Mouse (Mus musculus): ENCODE data around the gene Neurl4.
A peak's percentile ranks its signal among the peaks of the same experiment; 100 is the strongest.
"Not testable (repeated sequence)": the region's sequence is repeated elsewhere in the genome, so short reads cannot be mapped to it uniquely, and the experiment has no call there.

The Neurl4 gene

GRCm38 (mm10) chr11:69929712-69930111 is 28.8 kb downstream of the Neurl4 start:
- Histone ChIP-seq H3K4me1 (replicated peaks; ENCODE audit: low read depth, low read length) (peaks cover 13% of the 10 kb centered on the region), H3K27me3 (ENCODE audit: insufficient read depth, low read length) (peaks cover 5% of the 10 kb centered on the region), H3K9me3 (ENCODE audit: low read length) (no peaks in the 10 kb centered on the region), H3K4me3 (replicated peaks; ENCODE audit: low read length) (no peak overlapping the region), H3K36me3 (ENCODE audit: insufficient read depth, low read length) (no peaks in the 10 kb centered on the region)
- TF ChIP-seq POU5F1 (IDR thresholded peaks at IDR 0.05; ENCODE audit: borderline replicate concordance, low read length) (no peak), CTCF (conservative IDR thresholded peaks at IDR 0.05; ENCODE audit: low read length) (no peak), NANOG (IDR thresholded peaks at IDR 0.05; ENCODE audit: borderline replicate concordance, low read length) (no peak)

GRCm38 (mm10) chr11:69930176-69930575 is 29.3 kb downstream of the Neurl4 start:
- not testable (repeated sequence) for H3K27me3 ChIP-seq (ENCODE audit: insufficient read depth, low read length); H3K36me3 ChIP-seq (ENCODE audit: insufficient read depth, low read length); H3K9me3 ChIP-seq (ENCODE audit: low read length); H3K4me3 ChIP-seq (replicated peaks; ENCODE audit: low read length)
- peaks cover 17% of the 10 kb centered on the region for H3K4me1 ChIP-seq (replicated peaks; ENCODE audit: low read depth, low read length)

GRCm38 (mm10) chr11:69930967-69931537 is 30.2 kb downstream of the Neurl4 start:
- no peaks in the 10 kb centered on the region for H3K9me3 ChIP-seq (ENCODE audit: low read length)
- no peak for TF ChIP-seq POU5F1 (IDR thresholded peaks at IDR 0.05; ENCODE audit: borderline replicate concordance, low read length)
- TF ChIP-seq NANOG (IDR thresholded peaks at IDR 0.05; ENCODE audit: borderline replicate concordance, low read length) = no peak
- no peak for TF ChIP-seq CTCF (conservative IDR thresholded peaks at IDR 0.05; ENCODE audit: low read length)
- H3K4me1 ChIP-seq (replicated peaks; ENCODE audit: low read depth, low read length) = peaks cover 17% of the 10 kb centered on the region
- H3K27me3 ChIP-seq (ENCODE audit: insufficient read depth, low read length) = peaks cover 13% of the 10 kb centered on the region
- H3K36me3 ChIP-seq (ENCODE audit: insufficient read depth, low read length) = no peaks in the 10 kb centered on the region
- no peak overlapping the region for H3K4me3 ChIP-seq (replicated peaks; ENCODE audit: low read length)

GRCm38 (mm10) chr11:69931769-69932168 is 30.9 kb downstream of the Neurl4 start:
- Histone ChIP-seq H3K9me3 (ENCODE audit: low read length) (no peaks in the 10 kb centered on the region), H3K27me3 (ENCODE audit: insufficient read depth, low read length) (peaks cover 21% of the 10 kb centered on the region), H3K4me3 (replicated peaks; ENCODE audit: low read length) (no peak overlapping the region), H3K36me3 (ENCODE audit: insufficient read depth, low read length) (no peaks in the 10 kb centered on the region), H3K4me1 (replicated peaks; ENCODE audit: low read depth, low read length) (peaks cover 23% of the 10 kb centered on the region)
- no peak for TF ChIP-seq CTCF (conservative IDR thresholded peaks at IDR 0.05; ENCODE audit: low read length)
- no peak for TF ChIP-seq NANOG (IDR thresholded peaks at IDR 0.05; ENCODE audit: borderline replicate concordance, low read length)
- TF ChIP-seq POU5F1 (IDR thresholded peaks at IDR 0.05; ENCODE audit: borderline replicate concordance, low read length) = no peak

GRCm38 (mm10) chr11:69932254-69932653 is 31.4 kb downstream of the Neurl4 start:
- Histone ChIP-seq H3K9me3 (ENCODE audit: low read length) (no peaks in the 10 kb centered on the region), H3K4me3 (replicated peaks; ENCODE audit: low read length) (no peak overlapping the region), H3K27me3 (ENCODE audit: insufficient read depth, low read length) (peaks cover 25% of the 10 kb centered on the region), H3K36me3 (ENCODE audit: insufficient read depth, low read length) (no peaks in the 10 kb centered on the region), H3K4me1 (replicated peaks; ENCODE audit: low read depth, low read length) (peaks cover 28% of the 10 kb centered on the region)
- peak; percentile 81 for TF ChIP-seq CTCF (conservative IDR thresholded peaks at IDR 0.05; ENCODE audit: low read length)
- TF ChIP-seq POU5F1 (IDR thresholded peaks at IDR 0.05; ENCODE audit: borderline replicate concordance, low read length) = no peak

- Histone ChIP-seq H3K9me3 (ENCODE audit: low read length) (no peaks in the 10 kb centered on the region), H3K4me1 (replicated peaks; ENCODE audit: low read depth, low read length) (peaks cover 35% of the 10 kb centered on the region), H3K4me3 (replicated peaks; ENCODE audit: low read length) (no peak overlapping the region), H3K27me3 (ENCODE audit: insufficient read depth, low read length) (peaks cover 33% of the 10 kb centered on the region), H3K36me3 (ENCODE audit: insufficient read depth, low read length) (no peaks in the 10 kb centered on the region)
- TF ChIP-seq NANOG (IDR thresholded peaks at IDR 0.05; ENCODE audit: borderline replicate concordance, low read length) (no peak), POU5F1 (IDR thresholded peaks at IDR 0.05; ENCODE audit: borderline replicate concordance, low read length) (no peak), CTCF (conservative IDR thresholded peaks at IDR 0.05; ENCODE audit: low read length) (no peak)
Measured at GRCm38 (mm10) chr11:69933066-69933465, 32.2 kb downstream of the Neurl4 start.

- peaks cover 41% of the 10 kb centered on the region for H3K4me1 ChIP-seq (replicated peaks; ENCODE audit: low read depth, low read length)
- H3K4me3 ChIP-seq (replicated peaks; ENCODE audit: low read length) = 0 out of 2 replicates have a peak overlapping the region, but pooled peaks have one; percentile 5
- no peaks in the 10 kb centered on the region for H3K9me3 ChIP-seq (ENCODE audit: low read length)
- no peaks in the 10 kb centered on the region for H3K36me3 ChIP-seq (ENCODE audit: insufficient read depth, low read length)
- peaks cover 41% of the 10 kb centered on the region for H3K27me3 ChIP-seq (ENCODE audit: insufficient read depth, low read length)
- TF ChIP-seq POU5F1 (IDR thresholded peaks at IDR 0.05; ENCODE audit: borderline replicate concordance, low read length) (no peak), CTCF (conservative IDR thresholded peaks at IDR 0.05; ENCODE audit: low read length) (peak; percentile 59), NANOG (IDR thresholded peaks at IDR 0.05; ENCODE audit: borderline replicate concordance, low read length) (no peak)
Measured at GRCm38 (mm10) chr11:69934169-69934568, 33.3 kb downstream of the Neurl4 start.

- H3K4me3 ChIP-seq (replicated peaks; ENCODE audit: low read length) = peak overlapping the region; percentile 80; the same call in 1 of the 2 replicates
Measured at GRCm38 (mm10) chr11:69934681-69935080, 33.8 kb downstream of the Neurl4 start.

More at GRCm38 (mm10) chr11:69934681-69935080, 33.8 kb downstream of the Neurl4 start:
- peaks cover 46% of the 10 kb centered on the region for H3K4me1 ChIP-seq (replicated peaks; ENCODE audit: low read depth, low read length)
- H3K36me3 ChIP-seq (ENCODE audit: insufficient read depth, low read length) = no peaks in the 10 kb centered on the region
- TF ChIP-seq POU5F1 (IDR thresholded peaks at IDR 0.05; ENCODE audit: borderline replicate concordance, low read length) = no peak
- no peak for TF ChIP-seq NANOG (IDR thresholded peaks at IDR 0.05; ENCODE audit: borderline replicate concordance, low read length)
- TF ChIP-seq CTCF (conservative IDR thresholded peaks at IDR 0.05; ENCODE audit: low read length) = no peak
- H3K27me3 ChIP-seq (ENCODE audit: insufficient read depth, low read length) = peaks cover 46% of the 10 kb centered on the region
- no peaks in the 10 kb centered on the region for H3K9me3 ChIP-seq (ENCODE audit: low read length)

Data from E14TG2a.4 (cell line).